Mouse (Mus musculus): ENCODE measurements at regions not wholly inside any gene's neighbourhood (a gene's known extent, or its start where the extent isn't known, plus 50 kb on each side); places are given as distances from the start of the nearest gene placed in this dataset.
"Not testable (repeated sequence)": the region's sequence is repeated elsewhere in the genome, so short reads cannot be mapped to it uniquely, and the experiment has no call there.

- DNase-seq (ENCODE audit: low read depth, low spot score): peak; percentile 0
Measured at GRCm38 (mm10) chr7:25981167-25981566, 80.1 kb upstream of the Cyp2b13 start.

GRCm38 (mm10) chr7:25986981-25987380 lies 74.3 kb upstream of the Cyp2b13 start:
- DNase-seq (ENCODE audit: low read depth, low spot score): no peak

GRCm38 (mm10) chr7:25988322-25988721 lies 73.0 kb upstream of the Cyp2b13 start:
- DNase-seq (ENCODE audit: low read depth, low spot score): no peak

GRCm38 (mm10) chr7:26005916-26006315 lies 55.4 kb upstream of the Cyp2b13 start:
- not testable (repeated sequence) for DNase-seq (ENCODE audit: low read depth, low spot score)

GRCm38 (mm10) chr7:26008056-26008455 lies 53.2 kb upstream of the Cyp2b13 start:
- no peak for DNase-seq (ENCODE audit: low read depth, low spot score)
